Mouse (Mus musculus) neural tube, embryonic 11.5 days (tissue): Measurements from ENCODE around the gene Zfhx3. TPM values are rescaled to one million over a fixed set of nuclear protein-coding genes. Genes with fewer than 3 reads are reported as not detected.

Source experiments
- ATAC-seq: fragments of 200-750 bp; cut with Nextera tagmentation; 2 replicates; pipeline ENCODE4 v1.8.0; 2017; ENCODE audit warnings: moderate number of reproducible peaks, mild to moderate bottlenecking, moderate TSS enrichment, moderate library complexity; ENCODE audit not compliant: insufficient read depth, low FRiP score, low TSS enrichment
- DNase-seq: peaks from one replicate; pipeline ENCODE4 v3.0.0-alpha.2; 2015; ENCODE audit warnings: low spot score
- H3K27ac ChIP-seq: fragments of 300-500 bp; sonication (generic); 2 replicates; pipeline ENCODE4 v1.5.1; 2014; ENCODE audit warnings: low read depth, mild to moderate bottlenecking, low read length
- H3K27me3 ChIP-seq: fragments of 300-500 bp; sonication (generic); 2 replicates; pipeline ENCODE4 v1.6.1; 2014; ENCODE audit warnings: mild to moderate bottlenecking, low read length, mixed read lengths; ENCODE audit not compliant: control insufficient read depth, insufficient read depth
- H3K36me3 ChIP-seq: fragments of 300-500 bp; sonication (generic); 2 replicates; pipeline ENCODE4 v1.6.1; 2014; ENCODE audit warnings: mild to moderate bottlenecking, low read length, moderate library complexity, mixed read lengths; ENCODE audit not compliant: control insufficient read depth, insufficient read depth
- H3K4me1 ChIP-seq: fragments of 300-500 bp; sonication (generic); 2 replicates; pipeline ENCODE4 v1.6.1; 2014; ENCODE audit warnings: low read length, mixed read lengths; ENCODE audit not compliant: control insufficient read depth, insufficient read depth
- H3K4me2 ChIP-seq: fragments of 300-500 bp; sonication (generic); 2 replicates; pipeline ENCODE4 v1.6.1; 2014; ENCODE audit warnings: low read depth, mild to moderate bottlenecking, moderate library complexity
- H3K4me3 ChIP-seq: fragments of 300-500 bp; sonication (generic); 2 replicates; pipeline ENCODE4 v1.5.1; 2014; ENCODE audit warnings: low read depth, low read length
- H3K9ac ChIP-seq: fragments of 300-500 bp; sonication (generic); 2 replicates; pipeline ENCODE4 v1.6.1; 2014; ENCODE audit warnings: mild to moderate bottlenecking, low read length
- H3K9me3 ChIP-seq: fragments of 300-500 bp; sonication (generic); 2 replicates; pipeline ENCODE4 v1.6.1; 2016; ENCODE audit warnings: low read length; ENCODE audit not compliant: control insufficient read depth
- WGBS: fragments of 180-500 bp; shearing (Covaris S2); extraction: QIAGEN DNeasy Blood & Tissue Kit; methylation state at CpG from one replicate; pipeline ENCODE4 v1.1.7; 2014; 5-methylcytosine and 5-hydroxymethylcytosine counted together
- polyA plus RNA-seq: library from polyadenylated mRNA; unstranded; fragments of >200 nt; fragmentation: Nextera tagmentation; extraction: Ambion mirVana; gene quantifications from 2 replicates; pipeline ENCODE4 v1.2.1, GENCODE M21; 2014

Zfhx3 gene
- polyA plus RNA-seq, 1 experiment from 2014 or later = 36.2 TPM

DNA sequence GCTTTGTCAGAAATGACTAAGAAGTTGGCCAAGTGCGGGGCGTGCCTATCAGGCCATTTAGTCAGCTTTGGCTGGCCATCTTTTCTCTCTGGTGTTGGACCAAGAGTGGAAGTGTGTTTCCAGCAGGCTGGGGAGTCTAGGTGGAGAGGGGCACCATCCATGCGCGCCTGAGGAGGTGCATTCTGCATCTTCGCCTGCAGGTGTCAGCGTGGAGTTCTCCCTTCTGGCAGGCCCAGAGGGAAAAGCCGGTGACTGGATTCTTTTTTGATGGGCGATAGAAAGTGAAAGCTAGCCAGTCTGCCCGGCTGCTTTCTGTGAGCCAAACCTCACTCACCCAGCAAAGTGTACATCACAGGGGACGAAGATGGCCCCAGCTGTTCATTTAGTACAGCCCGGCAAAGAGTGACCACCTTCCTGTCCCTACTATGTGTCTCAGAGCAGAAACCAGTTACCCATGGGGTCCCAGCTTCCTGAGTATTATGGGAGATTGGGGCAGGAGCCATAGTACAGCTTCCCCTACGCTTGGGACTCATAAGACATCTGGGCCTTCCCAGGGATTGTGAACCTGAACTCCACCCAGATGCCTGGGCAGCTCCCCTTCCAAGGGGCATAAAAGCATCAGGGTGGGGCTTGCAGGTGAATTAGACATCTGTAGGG, 944.3 kb downstream of the Zfhx3 start:
- no peak overlapping the region for H3K4me3 ChIP-seq
- 19% methylated on average over 12 of the region's 12 CpGs for WGBS
- H3K27me3 ChIP-seq = no peaks in the 10 kb centered on the region
- no peak for ATAC-seq
- H3K9me3 ChIP-seq = no peaks in the 10 kb centered on the region
- H3K27ac ChIP-seq = peak overlapping the region; percentile 7; the same call in 1 of the 2 replicates
- peaks cover 38% of the 10 kb centered on the region for H3K4me1 ChIP-seq
- no peaks in the 10 kb centered on the region for H3K36me3 ChIP-seq
- H3K4me2 ChIP-seq = peak overlapping the region; percentile 15
- DNase-seq = peak; percentile 82
- peak overlapping the region; percentile 30 for H3K9ac ChIP-seq

DNA sequence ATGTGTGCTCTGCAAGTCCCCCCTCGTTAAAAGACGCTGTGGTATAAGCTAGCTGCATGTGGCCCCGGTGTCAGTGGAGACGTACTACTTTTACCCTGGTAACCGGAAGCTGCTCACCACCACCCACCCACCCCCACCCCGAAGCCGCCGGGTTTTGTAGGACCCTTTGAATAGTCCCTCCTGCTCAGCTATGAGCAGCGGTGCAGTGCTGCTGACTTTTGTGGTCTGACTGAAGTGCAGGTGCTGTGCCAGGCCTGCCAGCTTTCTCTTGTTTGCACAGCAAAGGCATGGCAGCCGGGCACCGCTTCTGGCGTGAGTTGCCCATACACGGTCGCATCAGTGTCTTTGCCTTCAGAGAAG, 944.8 kb downstream of the Zfhx3 start:
- no peaks in the 10 kb centered on the region for H3K9me3 ChIP-seq
- no peaks in the 10 kb centered on the region for H3K36me3 ChIP-seq
- no peak overlapping the region for H3K4me2 ChIP-seq
- ATAC-seq (no peak), DNase-seq (no peak)
- H3K27ac ChIP-seq = no peak overlapping the region
- H3K9ac ChIP-seq = peak overlapping the region; percentile 30
- H3K4me1 ChIP-seq = peaks cover 38% of the 10 kb centered on the region
- 78% methylated on average over 14 of the region's 14 CpGs for WGBS
- no peak overlapping the region for H3K4me3 ChIP-seq
- no peaks in the 10 kb centered on the region for H3K27me3 ChIP-seq

DNA sequence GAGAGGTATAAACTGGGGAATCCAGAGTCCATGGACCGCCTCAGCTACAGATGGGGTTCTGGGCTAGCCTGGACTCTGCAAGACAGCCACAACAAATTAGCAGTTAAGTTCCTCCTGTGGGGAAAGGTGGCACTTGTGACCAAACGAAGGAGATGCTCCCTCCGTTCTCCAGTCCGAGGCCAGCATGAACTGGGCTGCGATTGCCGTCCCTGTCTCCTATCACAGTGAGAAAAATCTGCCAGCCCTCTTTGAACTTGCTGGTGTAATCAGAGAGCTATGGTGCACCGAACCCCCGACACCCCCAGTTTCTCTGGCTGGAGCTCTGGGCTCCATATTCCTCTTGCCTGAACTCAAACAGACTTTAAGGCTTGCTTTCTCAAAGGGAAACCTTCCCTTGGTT, 945.4 kb downstream of the Zfhx3 start:
- no peak for ATAC-seq
- Histone ChIP-seq H3K4me1 (peaks cover 38% of the 10 kb centered on the region), H3K9ac (no peak overlapping the region), H3K4me2 (no peak overlapping the region), H3K9me3 (no peaks in the 10 kb centered on the region), H3K36me3 (no peaks in the 10 kb centered on the region), H3K4me3 (no peak overlapping the region), H3K27ac (no peak overlapping the region), H3K27me3 (no peaks in the 10 kb centered on the region)
- whole genome bisulfite sequencing = 80% methylated on average over 8 of the region's 8 CpGs
- DNase-seq = no peak

DNA sequence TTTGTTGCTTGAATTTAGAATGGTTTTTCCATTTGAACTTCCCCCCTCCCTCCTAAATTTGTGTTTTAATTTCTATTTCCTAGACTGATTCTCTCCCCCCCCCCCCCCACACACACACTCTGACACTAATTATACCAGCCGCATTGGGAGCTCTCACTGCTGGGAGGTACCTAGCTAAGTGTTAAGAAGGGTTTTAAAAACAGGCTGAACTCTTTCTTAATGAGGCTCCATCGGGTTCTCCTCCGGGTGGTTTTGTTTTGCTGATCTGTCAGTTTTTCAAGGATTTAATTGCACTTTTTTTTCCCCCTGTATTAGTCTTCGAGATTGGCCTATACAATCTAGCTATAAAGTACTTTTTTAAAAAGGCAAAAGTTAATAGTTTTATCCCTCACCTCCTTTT, 946.5 kb downstream of the Zfhx3 start:
- no peak for ATAC-seq
- Histone ChIP-seq H3K27ac (no peak overlapping the region), H3K4me3 (no peak overlapping the region), H3K9ac (no peak overlapping the region), H3K4me1 (peaks cover 38% of the 10 kb centered on the region), H3K27me3 (no peaks in the 10 kb centered on the region), H3K9me3 (no peaks in the 10 kb centered on the region), H3K36me3 (peaks cover 2% of the 10 kb centered on the region; the same call in 1 of the 2 replicates), H3K4me2 (no peak overlapping the region)
- WGBS = 24% methylated on average over 4 of the region's 4 CpGs
- no peak for DNase-seq

DNA sequence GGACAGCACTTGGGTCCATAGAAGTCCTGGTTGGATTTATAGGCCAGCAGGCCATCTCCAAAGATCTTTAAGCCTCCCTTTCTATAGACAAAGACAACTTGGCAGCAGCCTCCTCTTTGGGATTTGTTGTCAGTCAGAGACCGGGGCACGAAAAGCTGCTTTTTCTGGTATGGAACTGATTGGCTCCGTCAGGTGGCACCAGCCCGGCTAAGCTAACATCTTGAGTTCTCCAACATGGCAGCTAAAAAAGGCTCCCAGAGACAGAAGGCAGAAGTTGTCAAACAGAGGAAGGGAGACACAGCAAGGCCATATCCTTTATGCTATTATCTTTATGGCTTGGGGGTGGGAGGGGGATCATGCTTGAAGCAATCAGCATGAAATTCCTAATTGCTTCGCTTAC, 947.0 kb downstream of the Zfhx3 start:
- DNase-seq (no peak), ATAC-seq (no peak)
- no peaks in the 10 kb centered on the region for H3K9me3 ChIP-seq
- H3K4me2 ChIP-seq = 0 out of 2 replicates have a peak overlapping the region, but pooled peaks have one; percentile 1
- 29% methylated on average over 5 of the region's 5 CpGs for WGBS
- H3K36me3 ChIP-seq = peaks cover 2% of the 10 kb centered on the region; the same call in 1 of the 2 replicates
- H3K9ac ChIP-seq = no peak overlapping the region
- no peaks in the 10 kb centered on the region for H3K27me3 ChIP-seq
- H3K4me1 ChIP-seq = peaks cover 37% of the 10 kb centered on the region
- H3K4me3 ChIP-seq = no peak overlapping the region
- H3K27ac ChIP-seq = no peak overlapping the region

DNA sequence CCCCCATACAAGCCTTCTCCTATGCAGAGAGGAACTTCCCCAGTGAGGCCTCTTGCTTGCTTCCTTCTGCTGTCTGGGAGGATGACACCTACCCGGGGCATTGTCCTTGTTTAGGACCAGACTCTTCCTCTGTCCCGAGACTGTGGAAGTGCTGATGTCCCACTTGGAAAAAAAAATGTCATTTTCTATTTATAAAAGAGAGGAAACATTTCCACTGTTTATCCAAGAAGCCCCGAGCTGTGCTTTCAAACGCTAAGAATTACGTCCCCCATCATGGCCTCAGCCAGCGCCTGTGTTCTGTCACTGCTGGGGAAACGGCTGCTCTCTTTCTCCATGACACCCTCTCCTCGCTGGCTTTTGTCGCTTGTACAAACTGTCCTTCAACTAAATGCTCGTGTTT, 951.8 kb downstream of the Zfhx3 start:
- no peak for ATAC-seq
- WGBS = 53% methylated on average over 10 of the region's 10 CpGs
- H3K27me3 ChIP-seq = no peaks in the 10 kb centered on the region

DNA sequence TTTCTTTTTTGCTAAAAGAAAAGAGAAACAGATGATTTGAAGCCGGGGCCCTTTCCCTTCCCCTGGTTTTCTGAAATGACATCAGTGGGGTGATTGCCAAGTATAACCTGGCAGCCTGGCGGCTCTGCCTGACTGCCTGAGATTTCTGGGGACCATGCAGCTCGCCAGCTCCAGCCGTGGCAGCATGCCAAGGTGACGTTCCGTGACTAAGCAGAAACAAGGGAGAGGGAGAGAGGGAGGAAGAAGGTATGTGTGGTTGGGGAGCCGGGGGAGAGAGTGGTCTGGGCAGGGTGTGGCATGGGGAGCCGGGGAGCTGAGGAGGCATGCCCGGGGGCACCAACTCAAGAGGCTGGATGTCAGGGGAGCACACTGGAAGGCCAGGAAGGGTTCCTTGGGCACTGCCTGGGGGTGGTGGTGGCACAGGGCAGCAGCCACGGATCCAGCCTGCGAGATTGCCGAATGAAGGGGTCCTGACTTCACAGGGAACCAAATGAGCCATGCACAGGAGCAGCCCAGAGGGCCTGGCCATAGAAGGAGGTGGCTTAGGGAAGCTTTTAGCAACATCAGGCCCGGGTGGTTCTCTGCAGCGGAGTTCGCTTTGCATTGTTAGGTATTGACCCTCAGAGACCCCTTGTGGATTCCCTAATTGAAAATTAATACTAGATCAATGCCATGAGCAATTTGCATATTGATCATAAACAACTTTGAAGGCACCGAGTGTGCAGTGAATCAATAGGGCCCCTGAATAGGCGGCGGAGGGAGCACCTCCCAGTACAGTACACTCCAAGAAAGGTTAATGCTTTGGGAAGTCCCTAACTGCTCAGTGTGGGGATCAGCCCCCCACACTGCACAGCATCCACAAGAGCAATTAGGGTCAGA, 954.3 kb downstream of the Zfhx3 start:
- H3K9me3 ChIP-seq = no peaks in the 10 kb centered on the region
- no peak overlapping the region for H3K4me2 ChIP-seq
- no peaks in the 10 kb centered on the region for H3K27me3 ChIP-seq
- DNase-seq (no peak), ATAC-seq (no peak)
- H3K9ac ChIP-seq = no peak overlapping the region
- 57% methylated on average over 18 of the region's 18 CpGs for WGBS
- H3K4me3 ChIP-seq = no peak overlapping the region
- peaks cover 2% of the 10 kb centered on the region; the same call in 1 of the 2 replicates for H3K36me3 ChIP-seq
- no peak overlapping the region for H3K27ac ChIP-seq
- peaks cover 47% of the 10 kb centered on the region for H3K4me1 ChIP-seq

More for the DNA sequence above, 951.8 kb downstream of the Zfhx3 start:
- no peak overlapping the region for H3K27ac ChIP-seq
- H3K9ac ChIP-seq = no peak overlapping the region
- H3K4me3 ChIP-seq = no peak overlapping the region
- peaks cover 31% of the 10 kb centered on the region for H3K4me1 ChIP-seq
- H3K9me3 ChIP-seq = no peaks in the 10 kb centered on the region
- H3K4me2 ChIP-seq = no peak overlapping the region
- DNase-seq = no peak
- peaks cover 2% of the 10 kb centered on the region; the same call in 1 of the 2 replicates for H3K36me3 ChIP-seq

DNA sequence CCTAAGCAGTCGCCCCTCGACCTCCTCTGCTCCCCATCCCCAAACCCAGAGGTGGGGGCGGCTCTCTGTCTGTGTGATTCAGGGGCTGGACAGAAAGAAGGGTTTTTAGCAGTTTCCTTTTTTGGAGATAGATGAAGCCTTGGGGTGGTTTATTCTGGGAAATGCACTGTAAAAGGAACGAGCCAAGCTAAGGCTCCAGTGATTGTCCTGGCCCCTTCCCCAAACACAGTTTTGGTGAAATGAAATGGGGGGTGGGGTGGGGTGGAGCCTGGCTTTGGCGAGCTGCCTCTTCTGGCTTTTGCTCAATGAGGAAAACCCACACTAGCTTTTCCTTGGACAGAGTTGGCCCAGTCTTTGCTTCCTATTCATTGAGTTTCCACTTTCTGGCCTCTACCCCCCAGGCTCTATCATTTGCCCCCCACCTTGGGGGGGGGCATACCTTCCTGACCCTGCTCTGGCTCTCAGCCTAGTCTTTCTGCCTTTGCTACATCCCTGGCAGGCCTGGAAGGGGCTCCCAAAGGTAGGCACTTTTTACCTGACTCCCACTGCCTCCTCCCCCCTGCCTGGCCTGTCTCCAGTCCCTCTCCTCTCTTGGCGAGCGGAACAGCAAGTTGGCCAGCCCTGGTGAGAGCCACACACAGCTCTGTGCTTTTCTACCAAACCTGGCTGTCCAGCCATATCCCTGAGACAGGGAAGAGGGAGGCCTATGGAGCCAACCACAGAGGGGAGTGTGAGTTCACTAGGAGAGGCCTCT, 955.1 kb downstream of the Zfhx3 start:
- Histone ChIP-seq H3K4me1 (peaks cover 47% of the 10 kb centered on the region), H3K4me2 (no peak overlapping the region), H3K9ac (no peak overlapping the region; the same call in 1 of the 2 replicates), H3K27ac (peak overlapping the region; percentile 14; the same call in 1 of the 2 replicates), H3K36me3 (peaks cover 2% of the 10 kb centered on the region; the same call in 1 of the 2 replicates), H3K4me3 (no peak overlapping the region), H3K9me3 (no peaks in the 10 kb centered on the region), H3K27me3 (no peaks in the 10 kb centered on the region)
- ATAC-seq (no peak), DNase-seq (no peak)
- 58% methylated on average over 7 of the region's 7 CpGs for WGBS
